Mouse (Mus musculus): Measurements from ENCODE around the gene Zkscan17. TPM values are rescaled to one million over a fixed set of nuclear protein-coding genes. Genes with fewer than 3 reads are reported as not detected.

Zkscan17 gene
- polyA plus RNA-seq (2012; fragmentation: generic; extraction: Trizol), result 10 to 100 TPM; 13.4 to 32.4 TPM

DNA sequence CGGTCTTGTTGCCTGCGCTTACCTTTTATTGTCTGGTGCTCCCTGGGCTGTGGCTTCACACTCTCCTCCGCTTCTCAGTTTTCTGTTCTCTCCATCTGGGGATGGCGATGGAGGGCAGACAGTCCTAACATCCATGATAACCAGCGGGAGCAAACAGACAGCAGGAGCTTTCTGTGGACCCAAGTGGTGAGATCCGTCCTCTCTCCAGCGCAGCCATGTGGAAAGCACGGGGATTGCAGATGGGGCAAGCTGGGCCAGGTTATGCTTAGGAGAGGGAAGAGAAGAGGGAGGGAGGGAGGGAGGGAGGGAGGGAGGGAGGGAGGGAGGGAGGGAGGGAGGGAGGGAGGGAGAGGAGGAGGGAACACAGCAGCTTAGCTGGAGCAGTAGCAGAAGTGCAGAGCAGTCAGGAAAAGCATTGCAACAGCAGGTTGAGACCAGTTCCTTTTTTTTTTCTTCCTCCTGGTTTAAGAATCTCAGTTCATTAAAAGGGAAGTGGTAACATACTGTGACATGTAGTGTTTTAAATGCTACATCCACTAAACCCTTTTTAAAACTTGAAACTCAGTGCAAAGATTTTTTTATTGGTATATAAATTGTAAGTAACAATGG is at the start of gene Zkscan17:
Zkscan17 (minus strand) TSS at position 280 of the 609 bp plus-strand sequence.

DNA sequence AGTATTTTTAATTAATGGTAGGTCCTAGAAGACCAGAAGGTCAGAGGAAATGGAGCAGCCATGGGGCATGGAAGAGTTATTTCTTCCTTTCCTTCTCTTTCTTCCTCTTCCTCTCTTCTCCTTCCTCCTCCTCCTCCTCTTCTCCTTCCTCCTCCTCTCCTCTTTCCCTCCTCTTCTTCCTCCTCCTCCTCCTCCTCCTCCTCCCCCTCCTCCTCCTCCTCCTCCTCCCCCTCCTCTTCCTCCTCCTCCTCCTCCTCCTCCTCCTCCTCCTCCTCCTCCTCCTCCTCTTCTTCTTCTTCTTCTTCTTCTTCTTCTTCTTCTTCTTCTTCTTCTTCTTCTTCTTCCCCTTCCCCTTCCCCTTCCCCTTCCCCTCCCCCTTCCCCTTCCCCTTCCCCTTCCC is 49.6 kb upstream of the Zkscan17 start, which contains the start of gene Olfr222:
Olfr222 (minus strand) TSS at position 101 of the 400 bp plus-strand sequence.

DNA sequence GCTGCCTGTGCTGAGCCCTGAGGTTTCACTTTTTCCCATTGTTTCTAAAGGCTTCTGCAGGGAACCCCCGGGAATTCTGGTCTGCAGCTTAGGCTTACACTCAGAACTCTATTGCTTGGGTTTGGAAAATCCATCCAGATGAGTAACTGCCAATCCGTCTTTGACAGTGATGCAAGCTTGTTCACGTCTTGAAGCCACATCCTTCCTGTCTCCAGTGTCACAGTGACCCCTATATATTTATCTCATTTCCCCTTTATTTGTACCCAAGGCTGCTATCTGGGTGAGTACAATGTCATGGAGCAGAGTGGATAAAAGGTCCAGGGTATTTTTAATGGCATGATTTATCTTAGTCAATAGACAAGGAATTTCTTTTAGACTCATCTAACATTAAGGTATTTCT is 14.8 kb upstream of the Zkscan17 start, which contains the start of gene Nlrp3:
Nlrp3 (plus strand) TSS at position 245 of the 400 bp plus-strand sequence.

DNA sequence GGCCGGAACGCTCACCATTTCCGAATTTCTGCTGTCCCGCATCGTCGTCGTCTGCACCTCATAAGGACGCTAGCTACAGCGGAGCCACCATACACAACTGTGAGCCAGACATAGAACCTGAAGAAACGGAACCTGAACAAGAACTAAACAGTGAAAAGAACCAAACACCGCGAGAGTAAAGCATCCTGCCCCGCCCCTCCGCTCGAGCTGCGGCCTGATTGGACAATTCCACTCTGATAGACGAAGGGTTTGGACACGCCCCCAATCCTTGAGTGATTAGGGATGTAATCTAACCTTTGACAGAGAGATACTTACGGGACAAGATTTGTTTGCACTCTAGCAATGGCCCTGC is 54.2 kb downstream of the Zkscan17 start, which contains the start of gene Zfp867:
Zfp867 (minus strand) TSS at position 149 of the 352 bp plus-strand sequence.

DNA sequence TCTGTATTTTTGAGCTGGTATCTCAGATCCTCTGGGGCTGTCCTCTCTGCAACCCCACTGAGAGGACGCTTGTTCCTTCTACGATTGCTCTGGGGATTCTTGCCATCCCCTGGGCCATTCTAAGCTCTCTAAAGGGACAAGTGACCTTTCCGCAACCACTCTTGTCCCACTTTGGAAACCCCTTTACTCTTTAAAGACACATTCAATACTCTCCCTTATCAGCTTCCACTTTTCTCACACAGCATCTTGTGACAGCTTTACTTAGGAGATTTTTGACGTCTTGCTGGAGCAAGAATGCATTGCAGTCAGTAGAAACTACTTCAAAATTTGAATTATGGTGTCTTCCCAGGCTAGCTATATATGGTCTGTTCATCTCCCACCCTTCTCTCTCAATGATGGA is 75.5 kb downstream of the Zkscan17 start, which contains the start of gene Snap47:
Snap47 (minus strand) TSS at position 101 of the 400 bp plus-strand sequence.

DNA sequence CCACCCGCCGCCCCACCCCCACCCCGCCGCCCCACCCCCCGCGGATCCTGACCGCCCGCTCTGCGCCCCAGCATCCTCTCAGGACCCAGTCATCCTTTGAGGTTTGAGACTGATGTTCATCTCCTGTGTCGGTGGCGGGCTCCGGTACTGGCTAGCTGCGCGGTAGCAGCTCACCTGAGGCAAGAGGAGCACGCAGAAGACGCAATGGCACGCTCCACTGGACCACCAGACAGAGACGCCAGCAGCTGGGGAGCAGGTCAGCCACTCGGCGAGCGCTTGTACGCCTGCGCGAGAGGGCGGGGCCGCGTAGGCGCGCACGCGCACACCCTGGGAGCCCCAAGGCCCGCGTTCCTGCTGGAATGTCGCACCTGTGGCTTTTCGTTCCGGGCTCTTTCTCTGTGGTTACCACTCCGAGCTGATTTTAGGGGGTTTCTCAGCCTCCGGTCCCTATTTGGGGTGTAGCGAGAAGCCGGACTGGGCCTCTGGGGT is 76.8 kb downstream of the Zkscan17 start, which contains the start of gene Jmjd4:
Jmjd4 (plus strand) TSS at position 305 of the 489 bp plus-strand sequence.

Other genes starting within 250 kb of the Zkscan17 start
- gene Wnt3a, start 236.0 kb downstream of the Zkscan17 start, polyA plus RNA-seq (2012; fragmentation: generic; extraction: Trizol), result not detected
- gene Wnt9a, start 219.8 kb downstream of the Zkscan17 start, polyA plus RNA-seq (2012; fragmentation: generic; extraction: Trizol), result under 1 TPM; 0.29 to 0.68 TPM
- gene Prss38, start 151.1 kb downstream of the Zkscan17 start, polyA plus RNA-seq (2012; fragmentation: generic; extraction: Trizol), result under 1 TPM in 1 of 2 experiments, not detected in 1; 0.04 TPM
- gene Jmjd4, start 76.7 kb downstream of the Zkscan17 start, polyA plus RNA-seq (2012; fragmentation: generic; extraction: Trizol), result 1 to 10 TPM; 1.1 to 2.9 TPM
- gene Snap47, start 75.6 kb downstream of the Zkscan17 start, polyA plus RNA-seq (2012; fragmentation: generic; extraction: Trizol), result 10 to 100 TPM; 49.2 to 76.4 TPM
- gene Zfp867, start 54.3 kb downstream of the Zkscan17 start, polyA plus RNA-seq (2012; fragmentation: generic; extraction: Trizol), result 1 to 10 TPM in 1 of 2 experiments, under 1 TPM in 1; 0.06 to 2.0 TPM
- gene Nlrp3, start 14.8 kb upstream of the Zkscan17 start, polyA plus RNA-seq (2012; fragmentation: generic; extraction: Trizol), result under 1 TPM; under 0.01 to 0.07 TPM
- not detected for gene Olfr222, start 49.5 kb upstream of the Zkscan17 start, polyA plus RNA-seq (2012; fragmentation: generic; extraction: Trizol)
- not detected for gene Olfr223, start 66.5 kb upstream of the Zkscan17 start, polyA plus RNA-seq (2012; fragmentation: generic; extraction: Trizol)
- 100 to 1,000 TPM; 178 to 183 TPM for gene Mprip, start 134.6 kb upstream of the Zkscan17 start, polyA plus RNA-seq (2012; fragmentation: generic; extraction: Trizol)

Data from C3H10T1/2 (cell line).